Mouse (Mus musculus) CD4-positive, CD25-positive, alpha-beta regulatory T cell, adult 4 months (primary cell): Measurements from ENCODE around the gene Olfr1271. TPM values are rescaled to one million over a fixed set of nuclear protein-coding genes. Genes with fewer than 3 reads are reported as not detected.
"Not testable (repeated sequence)": the region's sequence is repeated elsewhere in the genome, so short reads cannot be mapped to it uniquely, and the experiment has no call there.

Experiments
- ATAC-seq: one replicate; pipeline ENCODE4 v1.8.0; 2017
- polyA plus RNA-seq, 2 experiments: library from polyadenylated mRNA; unstranded; fragments of 100-300 nt; shearing (Covaris generic); gene quantifications; one replicate each; pipeline ENCODE4 v1.2.1; 2017

The Olfr1271 gene
- polyA plus RNA-seq, result under 1 TPM in 1 of 2 experiments, not detected in 1; 0.20 TPM

DNA sequence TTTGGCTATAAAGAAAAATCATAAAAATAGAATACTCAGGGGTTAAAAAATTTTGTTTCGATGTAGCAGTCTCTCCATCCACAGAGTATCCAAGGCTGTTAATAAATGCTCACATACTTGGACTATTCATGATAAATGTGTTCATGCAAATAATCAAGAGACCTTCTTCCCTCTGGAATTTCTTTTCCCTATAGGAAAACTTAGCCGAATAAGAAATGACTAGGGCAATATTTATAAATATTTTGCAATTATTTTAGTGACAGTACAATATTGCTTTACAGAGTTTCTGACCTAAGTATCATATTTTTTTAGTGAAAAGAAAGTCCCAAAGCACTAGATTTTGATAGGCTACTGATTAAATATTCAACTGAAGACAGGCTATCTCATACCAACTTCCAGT, at the start of gene Olfr1271:
TSS of gene Olfr1271 (minus strand) at position 101 of the 400 bp plus-strand sequence.
- no peak for ATAC-seq

DNA sequence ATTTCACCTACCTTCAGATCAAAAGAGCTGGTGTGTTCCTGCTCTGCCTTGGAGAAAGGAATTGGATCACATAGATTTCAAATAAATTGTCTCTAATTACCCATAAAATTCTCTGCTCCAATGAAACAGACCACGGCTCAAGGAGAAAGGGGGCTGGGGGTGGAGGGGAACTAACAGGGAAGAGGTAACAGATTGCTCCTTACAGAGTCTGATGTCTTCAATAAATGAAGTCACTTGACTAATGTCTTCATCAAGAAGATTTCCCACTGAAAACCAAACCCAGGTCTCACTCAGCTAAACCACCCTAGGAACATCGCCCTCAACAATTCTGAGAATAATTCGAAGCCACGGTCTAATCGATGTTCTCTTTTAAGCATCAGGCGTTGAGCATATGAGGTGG, 21.9 kb upstream of the Olfr1271 start, which contains the start of gene Olfr1272:
TSS of gene Olfr1272 (minus strand) at position 101 of the 400 bp plus-strand sequence.
- no peak for ATAC-seq

DNA sequence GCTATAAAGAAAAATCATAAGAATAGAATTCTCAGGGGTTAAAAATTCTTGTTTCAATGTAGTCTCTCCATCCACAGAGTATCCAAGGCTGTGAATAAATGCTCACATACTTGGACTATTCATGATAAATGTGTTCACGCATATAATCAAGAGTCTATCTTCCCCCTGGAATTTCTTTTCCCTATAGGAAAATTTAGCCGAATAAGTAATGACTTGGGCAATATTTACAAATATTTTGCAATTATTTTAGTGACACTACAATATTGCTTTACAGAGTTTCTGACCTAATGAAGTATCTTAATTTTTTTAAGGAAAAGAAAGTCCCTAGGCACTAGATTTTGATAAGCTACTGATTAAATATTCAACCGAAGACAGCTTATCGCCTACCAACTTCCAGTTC, 13.3 kb downstream of the Olfr1271 start, which contains the start of gene Olfr142:
TSS of gene Olfr142 (minus strand) at position 101 of the 400 bp plus-strand sequence.
- no peak for ATAC-seq

DNA sequence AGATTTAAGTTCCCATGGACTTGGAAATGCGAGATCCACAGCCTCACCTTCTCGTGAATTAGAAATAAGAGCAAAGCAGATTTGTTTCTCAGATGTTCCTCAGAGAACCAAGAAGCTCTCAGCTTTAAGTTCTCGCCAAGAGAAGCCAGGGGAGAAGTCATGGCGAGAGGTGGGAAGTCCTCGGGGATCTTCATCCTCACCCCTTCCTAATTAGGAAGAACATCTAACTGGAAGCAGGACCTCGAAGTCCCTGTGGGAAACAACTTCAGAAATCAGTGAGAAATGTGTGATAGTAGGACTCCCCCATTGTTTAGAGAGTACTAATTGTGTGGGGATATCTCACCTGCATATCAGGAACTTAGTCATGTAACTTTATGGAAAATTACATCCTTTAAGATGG, 46.4 kb downstream of the Olfr1271 start, which contains the start of gene Olfr1506:
TSS of gene Olfr1506 (minus strand) at position 101 of the 400 bp plus-strand sequence.
- ATAC-seq, result not testable (repeated sequence)

Other genes with a start within 250 kb of the Olfr1271 start
- not detected for gene Olfr1264, start 245.5 kb downstream of the Olfr1271 start, polyA plus RNA-seq
- not detected for gene Olfr1265, start 235.7 kb downstream of the Olfr1271 start, polyA plus RNA-seq
- gene Olfr140, start 207.4 kb downstream of the Olfr1271 start, polyA plus RNA-seq, result not detected
- under 1 TPM in 1 of 2 experiments, not detected in 1; 0.09 TPM for gene Olfr1269, start 149.6 kb downstream of the Olfr1271 start, polyA plus RNA-seq
- gene Olfr32, start 128.7 kb downstream of the Olfr1271 start, polyA plus RNA-seq, result not detected
- gene Olfr1270, start 117.9 kb downstream of the Olfr1271 start, polyA plus RNA-seq, result not detected
- not detected for gene Olfr1506, start 46.5 kb downstream of the Olfr1271 start, polyA plus RNA-seq
- not detected for gene Olfr142, start 13.4 kb downstream of the Olfr1271 start, polyA plus RNA-seq
- not detected for gene Olfr1272, start 21.8 kb upstream of the Olfr1271 start, polyA plus RNA-seq
- gene Gm13769, start 51.2 kb upstream of the Olfr1271 start, polyA plus RNA-seq, result not detected
- not detected for gene Olfr1274-ps, start 127.7 kb upstream of the Olfr1271 start, polyA plus RNA-seq